Mouse (Mus musculus): ENCODE results near the gene Lyst.
A peak's percentile ranks its signal among the peaks of the same experiment; 100 is the strongest.
"Not testable (repeated sequence)": the region's sequence is repeated elsewhere in the genome, so short reads cannot be mapped to it uniquely, and the experiment has no call there.

GRCm38 (mm10) chr13:13543073-13543472, 47.1 kb upstream of the Lyst start:
- TF ChIP-seq CTCF (IDR thresholded peaks at IDR 0.05; ENCODE audit: low read depth) = peak; percentile 55
- TF ChIP-seq EP300 (optimal IDR thresholded peaks at IDR 0.05) = not testable (repeated sequence)

Data from stomach, postnatal 0 days (tissue).